Mouse (Mus musculus): ENCODE measurements around the gene Chst2.

Chst2 gene

DNA sequence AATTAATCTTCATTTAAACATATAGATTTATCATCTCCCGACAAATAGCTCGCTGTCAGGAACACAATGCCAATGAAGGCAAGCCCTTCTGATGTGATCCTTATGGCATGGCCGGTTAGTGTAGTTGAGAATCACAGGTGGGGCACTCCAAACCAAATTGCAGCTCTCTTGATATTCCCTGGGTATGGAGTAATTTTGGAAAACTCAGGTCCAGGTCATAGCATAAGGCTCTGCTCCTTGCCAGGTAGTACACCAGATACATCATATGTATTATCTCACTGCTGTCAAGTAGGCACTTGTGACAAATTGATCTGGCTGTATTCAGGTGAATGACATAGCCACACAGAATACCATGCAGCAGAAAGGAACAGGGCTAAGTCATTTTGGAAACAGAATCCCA, 40.6 kb downstream of the Chst2 start:
- DNase-seq (ENCODE audit: low read depth, low spot score), result no peak

DNA sequence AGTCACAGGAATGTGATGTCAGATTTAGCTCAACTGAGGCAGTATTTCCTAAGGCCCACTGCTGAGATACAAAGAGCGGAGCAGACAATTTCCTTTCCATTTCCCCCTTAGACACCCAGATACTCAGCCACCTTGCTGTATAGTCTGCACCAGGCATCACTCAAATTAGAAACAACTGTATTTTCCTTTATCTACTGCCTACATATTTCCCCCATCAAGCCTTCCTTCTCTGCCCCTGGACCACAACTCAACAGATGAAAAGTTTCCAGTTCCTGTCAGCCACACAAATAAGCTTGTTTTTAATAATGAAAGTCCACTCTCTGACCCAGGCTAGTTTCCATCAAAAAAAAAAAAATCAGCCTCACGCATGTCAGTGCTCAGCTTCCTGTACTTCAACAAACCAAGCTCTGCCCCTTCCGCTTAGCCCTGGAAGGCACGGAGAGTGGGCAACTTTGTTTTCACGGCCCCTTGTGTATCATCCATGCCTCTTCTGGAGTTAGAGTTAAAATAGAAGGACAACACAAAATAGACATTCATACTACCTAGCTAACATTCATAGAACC, 52.6 kb downstream of the Chst2 start:
- DNase-seq (ENCODE audit: low read depth, low spot score), result no peak

DNA sequence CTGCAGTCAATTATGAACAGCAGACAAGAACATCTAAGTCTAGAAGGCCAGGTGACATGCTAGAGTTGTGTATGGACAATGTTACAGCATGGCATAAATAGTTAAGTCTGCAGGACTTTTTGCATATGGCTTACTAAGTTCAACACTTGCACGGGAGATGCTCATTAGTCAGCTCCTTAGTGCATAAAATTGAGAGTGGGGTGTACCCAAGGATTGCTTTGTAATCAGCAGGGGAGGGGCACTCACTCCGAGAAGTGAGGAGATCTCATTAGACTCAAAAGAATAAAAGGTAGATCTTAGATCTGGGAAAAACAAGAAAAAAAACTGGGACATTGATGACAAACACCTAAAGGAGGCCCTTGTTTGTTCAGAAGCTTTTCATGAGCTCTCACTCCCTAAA, 54.6 kb downstream of the Chst2 start:
- no peak for DNase-seq (ENCODE audit: low read depth, low spot score)

DNA sequence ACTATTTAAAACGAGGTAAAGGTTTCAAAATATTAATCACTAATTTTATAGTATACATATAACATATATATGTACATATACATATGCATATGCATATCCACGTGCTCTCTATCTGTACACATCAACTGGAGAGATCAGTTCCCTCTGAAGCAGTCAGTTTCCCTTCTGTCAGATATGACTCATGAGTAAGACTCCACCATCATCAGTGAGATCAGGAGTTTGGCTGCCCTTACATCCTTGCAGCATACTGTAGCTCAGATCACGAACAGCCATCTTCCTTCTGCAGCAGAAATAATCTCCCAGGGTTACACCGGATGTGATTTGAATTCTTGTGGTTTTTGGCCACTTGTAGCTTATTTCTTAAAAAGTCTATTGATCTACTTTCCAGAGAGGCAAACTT, 56.0 kb downstream of the Chst2 start:
- DNase-seq (ENCODE audit: low read depth, low spot score), result peak; percentile 75
